Mouse (Mus musculus) ZHBTc4 (cell line): Measurements from ENCODE around the gene Gm20708.
A peak's percentile ranks its signal among the peaks of the same experiment; 100 is the strongest.
"Not testable (repeated sequence)": the region's sequence is repeated elsewhere in the genome, so short reads cannot be mapped to it uniquely, and the experiment has no call there.

Experiments
- DNase-seq: peaks from one replicate; pipeline ENCODE4 v3.0.0-alpha.2; 2011; ENCODE audit warnings: low read depth, low spot score

Gm20708 gene

DNA sequence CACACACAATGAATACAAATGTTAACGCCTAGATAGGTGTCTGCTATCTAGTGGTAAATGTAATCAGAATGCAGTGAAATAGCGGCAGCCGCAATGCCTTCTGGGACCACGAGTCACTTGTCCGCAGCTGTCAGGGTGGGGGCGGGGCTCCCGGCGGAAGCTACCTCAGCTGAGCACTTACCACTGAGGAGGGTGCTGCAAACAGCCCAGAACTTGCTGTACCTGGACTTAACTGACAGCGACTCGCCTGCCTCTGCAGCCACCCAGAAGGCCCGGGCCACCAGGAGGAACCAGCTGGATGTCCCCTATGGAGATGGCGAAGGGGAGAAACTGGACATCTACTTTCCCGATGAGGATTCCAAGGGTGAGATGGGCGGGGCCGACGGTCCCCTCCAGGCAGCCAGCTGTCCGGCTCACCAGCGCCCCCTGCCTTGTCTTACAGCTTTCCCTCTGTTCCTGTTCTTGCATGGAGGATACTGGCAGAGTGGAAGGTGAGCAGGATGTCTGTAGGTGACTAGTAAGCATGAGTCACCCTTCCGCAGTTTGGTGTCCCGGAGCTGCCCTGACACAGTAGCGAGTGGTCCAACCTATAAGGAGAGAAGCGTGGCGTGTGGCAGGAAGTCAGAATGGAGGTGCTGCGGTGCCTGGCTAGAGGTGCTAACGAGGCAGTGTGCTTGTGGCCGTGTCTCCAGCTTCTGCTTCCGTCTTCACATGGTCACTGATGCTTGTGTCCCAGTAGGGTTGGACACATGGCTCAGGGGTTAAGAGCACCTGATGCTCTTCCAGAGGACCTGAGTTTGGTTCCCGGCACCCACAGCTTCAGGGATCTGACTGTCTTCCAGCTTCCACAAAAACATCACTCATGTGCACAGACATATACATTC, 22.9 kb downstream of the Gm20708 start:
- peak; percentile 97 for DNase-seq

GRCm38 (mm10) chr11:117833509-117833908, 24.0 kb downstream of the Gm20708 start:
- not testable (repeated sequence) for DNase-seq

GRCm38 (mm10) chr11:117834086-117834485, 24.6 kb downstream of the Gm20708 start:
- no peak for DNase-seq

GRCm38 (mm10) chr11:117836306-117836705, 26.8 kb downstream of the Gm20708 start:
- DNase-seq, result peak; percentile 95

GRCm38 (mm10) chr11:117838572-117838971, 29.1 kb downstream of the Gm20708 start:
- peak; percentile 63 for DNase-seq

GRCm38 (mm10) chr11:117839021-117839420, 29.6 kb downstream of the Gm20708 start:
- DNase-seq, result no peak

GRCm38 (mm10) chr11:117840910-117841309, 31.4 kb downstream of the Gm20708 start:
- no peak for DNase-seq

- DNase-seq, result no peak
These were observed 34.0 kb downstream of the Gm20708 start for GRCm38 (mm10) chr11:117843434-117843833.

GRCm38 (mm10) chr11:117844997-117845396, 35.5 kb downstream of the Gm20708 start:
- no peak for DNase-seq

GRCm38 (mm10) chr11:117845651-117846050, 36.2 kb downstream of the Gm20708 start:
- no peak for DNase-seq

- DNase-seq, result no peak
These were observed 37.2 kb downstream of the Gm20708 start for GRCm38 (mm10) chr11:117846640-117847039.

DNA sequence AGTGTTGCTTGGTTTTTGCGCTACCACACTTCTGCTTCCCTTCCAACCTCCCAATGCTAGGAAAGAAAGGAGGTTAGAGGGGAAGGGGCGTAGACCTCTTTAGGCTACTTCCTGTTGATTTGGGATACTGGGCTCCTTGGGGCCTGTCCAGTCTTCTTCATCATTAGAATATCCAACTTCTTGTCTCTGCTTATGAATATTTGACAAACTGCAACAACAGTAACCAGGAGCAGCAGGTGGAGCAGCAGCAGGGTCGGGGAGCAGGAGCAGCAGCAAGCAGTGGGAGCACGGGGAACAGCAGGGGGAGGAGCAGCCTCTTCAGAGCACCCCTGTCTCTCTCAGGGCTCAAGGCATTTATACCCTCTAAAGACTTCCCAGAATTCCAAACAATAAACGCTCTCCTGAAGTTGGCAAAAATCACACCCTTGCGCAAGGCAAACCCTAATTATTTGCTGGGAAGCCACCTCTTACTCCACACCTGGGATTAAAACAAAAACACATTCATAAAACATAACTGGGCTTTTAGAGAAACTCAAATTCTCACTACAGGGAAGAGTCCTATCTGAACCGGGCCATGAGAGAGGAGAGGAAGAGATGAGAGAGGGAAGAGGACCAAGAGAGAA, 38.2 kb downstream of the Gm20708 start:
- DNase-seq, result no peak

- no peak for DNase-seq
These were observed 39.0 kb downstream of the Gm20708 start for GRCm38 (mm10) chr11:117848271-117848984.

GRCm38 (mm10) chr11:117848985-117849671, 39.7 kb downstream of the Gm20708 start, which contains the start of gene Birc5:
Birc5 (plus strand) TSS chr11:117849251.
- DNase-seq, result peak; percentile 99

GRCm38 (mm10) chr11:117852875-117853274, 43.4 kb downstream of the Gm20708 start:
- no peak for DNase-seq

- peak; percentile 91 for DNase-seq
These were observed 44.8 kb downstream of the Gm20708 start for GRCm38 (mm10) chr11:117854241-117854640.

DNA sequence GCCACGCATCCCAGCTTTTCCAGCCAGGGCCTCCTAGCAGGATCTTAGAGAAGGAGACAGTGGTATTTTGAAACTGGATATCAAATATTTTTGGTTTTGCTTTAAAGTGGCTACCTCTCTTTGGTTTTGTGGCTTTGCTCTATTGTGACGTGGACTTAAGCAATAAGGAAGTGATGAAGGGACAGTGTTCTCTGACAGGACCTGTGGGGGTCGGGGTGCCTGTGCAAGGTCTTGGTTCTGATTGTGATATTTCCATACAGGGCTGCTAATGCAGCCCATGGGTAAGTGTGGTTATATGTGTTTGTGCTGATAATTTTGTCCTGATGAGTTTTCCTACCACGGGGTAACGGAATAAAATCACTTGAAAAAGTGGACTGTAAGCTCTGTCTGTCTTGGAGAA, 45.9 kb downstream of the Gm20708 start:
- no peak for DNase-seq

GRCm38 (mm10) chr11:117855975-117856374, 46.5 kb downstream of the Gm20708 start:
- DNase-seq, result no peak

- DNase-seq, result no peak
These were observed 48.0 kb downstream of the Gm20708 start for GRCm38 (mm10) chr11:117857462-117857861.

- DNase-seq, result no peak
These were observed 48.9 kb downstream of the Gm20708 start for GRCm38 (mm10) chr11:117858392-117858791.

DNA sequence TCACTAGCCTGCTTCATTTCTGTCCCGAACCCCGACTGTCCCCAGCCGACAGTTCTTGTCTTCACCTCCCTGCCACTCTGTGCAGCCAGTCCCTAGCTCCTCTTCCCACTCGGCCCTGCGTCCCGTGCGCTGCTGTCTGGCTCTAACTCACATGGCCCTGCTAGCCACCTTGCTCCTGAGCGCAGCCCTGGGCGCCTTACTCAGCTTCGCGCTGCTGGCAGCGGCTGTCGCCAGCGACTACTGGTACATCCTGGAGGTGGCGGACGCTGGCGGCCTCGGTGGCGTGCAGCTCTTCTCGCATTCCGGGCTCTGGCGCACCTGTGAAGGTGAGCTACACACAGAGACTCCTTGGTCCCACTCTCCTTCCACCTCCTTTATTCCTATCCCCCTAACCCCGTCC, 51.1 kb downstream of the Gm20708 start, which contains the start of gene Tmem235:
Gene Tmem235 (plus strand): TSS at position 152 of the 400 bp plus-strand sequence.
- no peak for DNase-seq
